Mouse (Mus musculus) embryonic facial prominence, embryonic 12.5 days (tissue): Measurements from ENCODE around the gene 2310057M21Rik. TPM values are rescaled to one million over a fixed set of nuclear protein-coding genes. Genes with fewer than 3 reads are reported as not detected.

Experiments used
- ATAC-seq: fragments of 200-750 bp; cut with Nextera tagmentation; 2 replicates; pipeline ENCODE4 v1.8.0; 2017; ENCODE audit not compliant: insufficient number of reproducible peaks, insufficient read depth, low FRiP score, low TSS enrichment
- H3K27ac ChIP-seq: fragments of 300-500 bp; sonication (generic); 2 replicates; pipeline ENCODE4 v1.5.1; 2016; ENCODE audit warnings: mild to moderate bottlenecking
- H3K27me3 ChIP-seq: fragments of 300-500 bp; sonication (generic); 2 replicates; pipeline ENCODE4 v1.6.1; 2016; ENCODE audit warnings: mild to moderate bottlenecking, moderate library complexity
- H3K36me3 ChIP-seq: fragments of 300-500 bp; sonication (generic); 2 replicates; pipeline ENCODE4 v1.6.1; 2016; ENCODE audit warnings: mild to moderate bottlenecking
- H3K4me1 ChIP-seq: fragments of 300-500 bp; sonication (generic); 2 replicates; pipeline ENCODE4 v1.6.1; 2016
- H3K4me2 ChIP-seq: fragments of 300-500 bp; sonication (generic); replicated peaks from 2 replicates; pipeline ENCODE4 v1.6.1; 2016; ENCODE audit warnings: mild to moderate bottlenecking, moderate library complexity
- H3K4me3 ChIP-seq: fragments of 300-500 bp; sonication (generic); 2 replicates; pipeline ENCODE4 v1.5.1; 2016; ENCODE audit warnings: mild to moderate bottlenecking
- H3K9ac ChIP-seq: fragments of 300-500 bp; sonication (generic); 2 replicates; pipeline ENCODE4 v1.6.1; 2016; ENCODE audit warnings: mild to moderate bottlenecking, moderate library complexity
- H3K9me3 ChIP-seq: fragments of 300-500 bp; sonication (generic); 2 replicates; pipeline ENCODE4 v1.6.1; 2016; ENCODE audit warnings: mild to moderate bottlenecking, moderate library complexity
- WGBS: fragments of 180-500 bp; shearing (Covaris S2); methylation state at CpG from one replicate; pipeline ENCODE4 v1.1.7; 2016; 5-methylcytosine and 5-hydroxymethylcytosine counted together
- polyA plus RNA-seq: library from polyadenylated mRNA; unstranded; fragments of >200 nt; fragmentation: Nextera tagmentation; extraction: Ambion mirVana; gene quantifications from 2 replicates; pipeline ENCODE4 v1.2.1, GENCODE M21; 2016

Gene 2310057M21Rik
- polyA plus RNA-seq, 1 experiment from 2014 or later: 21.0 TPM

DNA sequence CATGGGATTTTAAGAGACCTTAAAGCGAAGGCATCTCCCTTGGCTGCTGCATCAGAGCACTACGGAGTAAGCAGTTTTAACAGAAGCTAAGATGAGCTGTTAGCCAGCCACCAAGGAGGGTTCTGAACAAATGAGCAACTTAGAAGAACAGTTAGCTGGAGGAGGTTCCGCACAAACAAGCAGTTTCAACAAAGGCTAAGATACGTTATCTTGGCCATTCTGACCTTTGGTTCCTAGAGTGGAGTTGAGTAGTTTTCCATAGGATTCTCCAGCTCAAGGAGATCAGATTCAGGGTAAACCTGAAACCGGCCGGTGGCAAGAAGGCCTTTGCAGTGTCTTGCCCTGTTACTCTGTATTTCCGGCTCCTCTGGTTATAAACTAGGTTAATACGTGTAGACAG is 1.6 kb upstream of the 2310057M21Rik start:
- Histone ChIP-seq H3K27ac (no peak overlapping the region), H3K9me3 (no peaks in the 10 kb centered on the region), H3K4me2 (no peak overlapping the region), H3K4me3 (no peak overlapping the region), H3K36me3 (no peaks in the 10 kb centered on the region), H3K27me3 (no peaks in the 10 kb centered on the region), H3K9ac (no peak overlapping the region), H3K4me1 (peaks cover 8% of the 10 kb centered on the region)
- no peak for ATAC-seq
- 91% methylated on average over 8 of the region's 8 CpGs for WGBS

DNA sequence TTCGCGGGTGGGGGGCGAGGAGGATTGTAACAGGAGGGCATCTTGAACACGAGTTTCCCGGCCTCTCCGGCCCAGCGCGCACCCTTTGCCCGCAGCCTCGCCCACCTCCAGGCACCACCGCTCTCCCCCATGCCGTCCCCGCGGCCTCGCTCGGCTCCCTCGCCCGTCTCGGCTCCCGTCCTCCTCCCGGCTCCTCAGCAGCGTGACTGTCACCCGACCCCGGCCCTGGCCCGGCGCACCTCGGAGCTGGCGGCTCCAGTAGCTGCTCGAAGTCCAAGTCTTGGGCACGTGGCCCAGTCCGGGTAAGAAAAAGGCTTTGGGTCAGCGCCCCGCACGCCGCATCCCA is 317 bp downstream of the 2310057M21Rik start:
- Histone ChIP-seq H3K27ac (peak overlapping the region; percentile 87), H3K4me2 (peak overlapping the region; percentile 83), H3K4me1 (peaks cover 8% of the 10 kb centered on the region), H3K9ac (peak overlapping the region; percentile 84), H3K4me3 (peak overlapping the region; percentile 86), H3K27me3 (no peaks in the 10 kb centered on the region), H3K36me3 (peaks cover 8% of the 10 kb centered on the region; the same call in 1 of the 2 replicates), H3K9me3 (no peaks in the 10 kb centered on the region)
- ATAC-seq: peak; percentile 85
- WGBS: under 1% methylated on average over 35 of the region's 35 CpGs

GRCm38 (mm10) chr7:131356105-131356504 is 6.5 kb downstream of the 2310057M21Rik start:
- no peaks in the 10 kb centered on the region for H3K9me3 ChIP-seq
- peaks cover 40% of the 10 kb centered on the region for H3K36me3 ChIP-seq
- no peak overlapping the region for H3K4me3 ChIP-seq
- no peak overlapping the region for H3K27ac ChIP-seq
- WGBS: 94% methylated on average over 13 of the region's 13 CpGs
- H3K4me2 ChIP-seq: no peak overlapping the region
- H3K9ac ChIP-seq: no peak overlapping the region
- H3K27me3 ChIP-seq: no peaks in the 10 kb centered on the region
- H3K4me1 ChIP-seq: peaks cover 3% of the 10 kb centered on the region
- no peak for ATAC-seq

- H3K36me3 ChIP-seq: peaks cover 36% of the 10 kb centered on the region
- no peaks in the 10 kb centered on the region for H3K4me1 ChIP-seq
- no peaks in the 10 kb centered on the region for H3K9me3 ChIP-seq
- ATAC-seq: no peak
- H3K4me3 ChIP-seq: no peak overlapping the region
- no peak overlapping the region for H3K9ac ChIP-seq
- 86% methylated on average over 7 of the region's 7 CpGs for WGBS
- no peak overlapping the region for H3K27ac ChIP-seq
- H3K4me2 ChIP-seq: no peak overlapping the region
- no peaks in the 10 kb centered on the region for H3K27me3 ChIP-seq
Observed at GRCm38 (mm10) chr7:131345856-131346541, 16.6 kb downstream of the 2310057M21Rik start.

DNA sequence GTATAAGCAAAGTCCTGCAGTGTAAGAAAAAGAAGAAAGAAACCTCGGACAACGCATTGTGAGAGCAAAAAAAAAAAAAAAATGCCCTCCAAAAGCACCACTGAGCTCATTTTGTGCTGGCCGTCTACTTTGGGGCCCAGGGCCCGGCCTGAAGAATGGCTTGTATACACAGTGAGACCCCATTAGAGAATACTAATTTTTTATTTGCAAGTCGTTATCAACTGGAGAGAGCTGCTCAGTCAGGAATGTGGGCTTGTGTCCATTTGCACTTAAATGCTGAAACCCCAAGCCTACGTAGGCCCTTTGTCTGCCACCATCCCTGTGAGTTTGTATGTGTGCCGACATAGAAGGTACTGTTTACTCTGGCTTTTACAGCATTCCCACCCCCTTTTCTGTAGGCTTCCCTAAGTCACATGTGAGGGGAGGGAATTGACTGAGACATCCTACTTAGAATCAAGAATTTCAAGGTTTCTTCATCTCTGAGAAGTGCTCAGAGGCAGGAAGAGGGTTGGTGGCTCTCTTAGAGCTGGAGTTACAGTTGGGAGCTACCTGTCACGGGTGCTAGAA is 25.0 kb downstream of the 2310057M21Rik start:
- 69% methylated on average over 8 of the region's 8 CpGs for WGBS
- Histone ChIP-seq H3K36me3 (peaks cover 34% of the 10 kb centered on the region), H3K4me1 (no peaks in the 10 kb centered on the region), H3K27me3 (no peaks in the 10 kb centered on the region), H3K4me2 (no peak overlapping the region), H3K4me3 (no peak overlapping the region), H3K9me3 (no peaks in the 10 kb centered on the region), H3K9ac (no peak overlapping the region), H3K27ac (no peak overlapping the region)
- ATAC-seq: no peak

GRCm38 (mm10) chr7:131333564-131333963 is 29.0 kb downstream of the 2310057M21Rik start, which contains the start of gene Fam24a:
Gene Fam24a (plus strand): TSS chr7:131333864.
- WGBS: 56% methylated on average over 1 of the region's 1 CpGs
- H3K27me3 ChIP-seq: no peaks in the 10 kb centered on the region
- no peak within 1 kb of the TSS for H3K9ac ChIP-seq
- ATAC-seq: no peak
- H3K4me2 ChIP-seq: no peak within 1 kb of the TSS
- no peaks in the 10 kb centered on the region for H3K4me1 ChIP-seq
- 0 out of 2 replicates have a peak, but pooled peaks cover 4% of the 10 kb centered on the region for H3K36me3 ChIP-seq
- no peak within 1 kb of the TSS for H3K27ac ChIP-seq
- no peaks in the 10 kb centered on the region for H3K9me3 ChIP-seq
- H3K4me3 ChIP-seq: no peak within 1 kb of the TSS

DNA sequence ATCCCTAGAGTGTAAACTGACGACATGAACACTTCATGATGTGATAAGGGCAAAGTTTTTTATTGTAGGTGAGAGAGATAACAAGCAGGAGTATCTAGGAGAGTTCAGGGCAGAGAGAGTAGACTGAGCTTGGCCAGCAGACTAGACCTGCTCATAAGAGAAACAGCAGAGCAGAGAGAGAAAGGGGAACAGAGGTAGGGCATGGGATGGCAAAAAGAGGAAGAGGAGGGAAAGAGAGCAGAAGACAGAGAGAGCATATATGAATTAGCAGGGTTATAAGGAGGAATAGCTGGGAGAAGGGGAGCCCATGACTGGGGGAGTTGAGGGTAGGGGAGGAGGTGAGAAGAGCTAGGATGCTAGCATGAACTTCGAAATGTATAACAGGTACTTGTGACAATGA is 30.9 kb downstream of the 2310057M21Rik start:
- ATAC-seq: no peak

GRCm38 (mm10) chr7:131329416-131329815 is 33.1 kb downstream of the 2310057M21Rik start, which contains the start of gene Fam24b:
Gene Fam24b (minus strand): TSS chr7:131329516.
- Histone ChIP-seq H3K4me1 (no peaks in the 10 kb centered on the region), H3K27ac (no peak within 1 kb of the TSS), H3K9me3 (no peaks in the 10 kb centered on the region), H3K9ac (no peak within 1 kb of the TSS), H3K4me2 (no peak within 1 kb of the TSS), H3K4me3 (no peak within 1 kb of the TSS), H3K27me3 (no peaks in the 10 kb centered on the region), H3K36me3 (no peaks in the 10 kb centered on the region)
- ATAC-seq: no peak
- 89% methylated on average over 5 of the region's 5 CpGs for WGBS

More for the DNA sequence above, 30.9 kb downstream of the 2310057M21Rik start:
- Histone ChIP-seq H3K4me1 (no peaks in the 10 kb centered on the region), H3K4me2 (no peak overlapping the region), H3K9me3 (no peaks in the 10 kb centered on the region), H3K27me3 (no peaks in the 10 kb centered on the region), H3K4me3 (no peak overlapping the region), H3K27ac (no peak overlapping the region), H3K9ac (no peak overlapping the region), H3K36me3 (no peaks in the 10 kb centered on the region)
- WGBS: 72% methylated on average over 2 of the region's 2 CpGs

GRCm38 (mm10) chr7:131327054-131327453 is 35.5 kb downstream of the 2310057M21Rik start:
- no peaks in the 10 kb centered on the region for H3K9me3 ChIP-seq
- ATAC-seq: no peak
- no peaks in the 10 kb centered on the region for H3K27me3 ChIP-seq
- no peaks in the 10 kb centered on the region for H3K36me3 ChIP-seq
- H3K4me3 ChIP-seq: no peak overlapping the region
- no peak overlapping the region for H3K9ac ChIP-seq
- WGBS: 86% methylated on average over 5 of the region's 5 CpGs
- H3K4me2 ChIP-seq: no peak overlapping the region
- no peaks in the 10 kb centered on the region for H3K4me1 ChIP-seq
- no peak overlapping the region for H3K27ac ChIP-seq

- Histone ChIP-seq H3K4me1 (no peaks in the 10 kb centered on the region), H3K9me3 (no peaks in the 10 kb centered on the region), H3K4me2 (no peak within 1 kb of the TSS), H3K4me3 (no peak within 1 kb of the TSS), H3K9ac (no peak within 1 kb of the TSS), H3K27ac (no peak within 1 kb of the TSS), H3K36me3 (no peaks in the 10 kb centered on the region), H3K27me3 (no peaks in the 10 kb centered on the region)
- WGBS: 72% methylated on average over 2 of the region's 2 CpGs
- no peak for ATAC-seq
Observed at GRCm38 (mm10) chr7:131322192-131322591, 40.4 kb downstream of the 2310057M21Rik start, which contains the start of gene Cuzd1. Gene Cuzd1 (minus strand): TSS chr7:131322292.

DNA sequence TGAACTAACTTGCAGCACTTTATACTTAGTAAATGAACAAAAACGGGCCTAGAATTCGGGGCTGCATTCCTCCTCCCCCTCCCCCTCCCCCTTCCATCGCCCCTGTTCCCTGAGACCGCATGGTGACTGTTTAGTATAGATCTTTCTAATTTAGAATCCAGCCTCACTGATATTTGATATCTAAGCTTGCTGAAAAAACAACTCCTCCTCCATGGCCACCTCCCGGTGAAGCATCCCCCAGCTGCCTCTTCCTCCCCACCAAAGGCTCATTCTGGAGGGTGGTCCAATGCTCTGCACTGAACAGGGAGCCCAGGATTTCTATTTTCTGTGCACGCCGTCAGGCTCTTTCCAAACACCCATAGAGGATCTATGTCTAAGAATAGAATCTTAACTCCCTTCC is 44.2 kb downstream of the 2310057M21Rik start:
- Histone ChIP-seq H3K9me3 (no peaks in the 10 kb centered on the region), H3K36me3 (no peaks in the 10 kb centered on the region), H3K9ac (no peak overlapping the region), H3K27me3 (no peaks in the 10 kb centered on the region), H3K4me3 (no peak overlapping the region), H3K4me1 (no peaks in the 10 kb centered on the region), H3K27ac (no peak overlapping the region), H3K4me2 (no peak overlapping the region)
- WGBS: 69% methylated on average over 5 of the region's 7 CpGs
- no peak for ATAC-seq

- Histone ChIP-seq H3K9ac (no peak overlapping the region), H3K27me3 (no peaks in the 10 kb centered on the region), H3K4me3 (no peak overlapping the region), H3K4me2 (no peak overlapping the region), H3K27ac (no peak overlapping the region), H3K36me3 (no peaks in the 10 kb centered on the region), H3K9me3 (no peaks in the 10 kb centered on the region), H3K4me1 (no peaks in the 10 kb centered on the region)
- WGBS: 66% methylated on average over 12 of the region's 12 CpGs
- no peak for ATAC-seq
Observed at GRCm38 (mm10) chr7:131317587-131317986, 45.0 kb downstream of the 2310057M21Rik start.
